Mouse (Mus musculus): ENCODE results near the gene Spata7.

GRCm38 (mm10) chr12:98712819-98713218 is 84.9 kb downstream of the Spata7 start:
- TF ChIP-seq CTCF (IDR thresholded peaks at IDR 0.05; ENCODE audit: insufficient read depth, low read length) (no peak), POLR2A (IDR thresholded peaks at IDR 0.05; ENCODE audit: borderline replicate concordance, extremely low read depth, low read depth, low read length) (peak; percentile 25; the same call in 1 of the 2 replicates)
